Mouse (Mus musculus) hindbrain, embryonic 15.5 days (tissue): ENCODE measurements around the gene Klc3. TPM values are rescaled to one million over a fixed set of nuclear protein-coding genes. Genes with fewer than 3 reads are reported as not detected.

ENCODE experiments used
- ATAC-seq: fragments of 200-750 bp; cut with Nextera tagmentation; 2 replicates; pipeline ENCODE4 v1.8.0; 2017; ENCODE audit warnings: low read depth, moderate number of reproducible peaks, moderate TSS enrichment; ENCODE audit not compliant: low FRiP score
- H3K27ac ChIP-seq: fragments of 300-500 bp; sonication (generic); replicated peaks from 2 replicates; pipeline ENCODE4 v1.5.1; 2015; ENCODE audit warnings: mild to moderate bottlenecking, inconsistent platforms
- H3K27me3 ChIP-seq: fragments of 300-500 bp; sonication (generic); 2 replicates; pipeline ENCODE4 v1.6.1; 2015; ENCODE audit warnings: control low read depth, inconsistent platforms
- H3K36me3 ChIP-seq: fragments of 300-500 bp; sonication (generic); 2 replicates; pipeline ENCODE4 v1.6.1; 2015; ENCODE audit warnings: control low read depth, inconsistent platforms
- H3K4me1 ChIP-seq: fragments of 300-500 bp; sonication (generic); replicated peaks from 2 replicates; pipeline ENCODE4 v1.6.1; 2015; ENCODE audit warnings: control low read depth, inconsistent platforms
- H3K4me2 ChIP-seq: fragments of 300-500 bp; sonication (generic); 2 replicates; pipeline ENCODE4 v1.6.1; 2015; ENCODE audit warnings: moderate library complexity, mild to moderate bottlenecking, inconsistent platforms
- H3K4me3 ChIP-seq: fragments of 300-500 bp; sonication (generic); 2 replicates; pipeline ENCODE4 v1.5.1; 2015; ENCODE audit warnings: mild to moderate bottlenecking, inconsistent platforms
- H3K9ac ChIP-seq: fragments of 300-500 bp; sonication (generic); 2 replicates; pipeline ENCODE4 v1.6.1; 2015; ENCODE audit warnings: inconsistent platforms
- H3K9me3 ChIP-seq: fragments of 300-500 bp; sonication (generic); 2 replicates; pipeline ENCODE4 v1.6.1; 2016; ENCODE audit warnings: control low read depth, inconsistent platforms
- WGBS: fragments of 180-500 bp; shearing (Covaris S2); methylation state at CpG from one replicate; pipeline ENCODE4 v1.1.7; 2015; 5-methylcytosine and 5-hydroxymethylcytosine counted together
- microRNA counts: library from miRNA; unstranded; fragments of <30 nt; microRNA quantifications from one replicate; lab custom pipeline; 2016
- microRNA-seq: library from miRNA; unstranded; fragments of <30 nt; microRNA quantifications from one replicate; pipeline ENCODE4, GENCODE M21; 2016
- polyA plus RNA-seq: library from polyadenylated mRNA; unstranded; fragments of >200 nt; fragmentation: Nextera tagmentation; extraction: Ambion mirVana; gene quantifications from 2 replicates; pipeline ENCODE4 v1.2.1, GENCODE M21; 2015

The Klc3 gene
- polyA plus RNA-seq, 1 experiment from 2014 or later, result 2.1 TPM

GRCm38 (mm10) chr7:19357381-19358375 lies 46.2 kb downstream of the Klc3 start:
- H3K4me1 ChIP-seq, result peaks cover 34% of the 10 kb centered on the region
- H3K4me3 ChIP-seq, result peak overlapping the region; percentile 82; the same call in 1 of the 2 replicates
- 91% methylated on average over 25 of the region's 25 CpGs for WGBS
- H3K27ac ChIP-seq, result no peak overlapping the region
- no peaks in the 10 kb centered on the region for H3K9me3 ChIP-seq
- H3K27me3 ChIP-seq, result peaks cover 11% of the 10 kb centered on the region
- H3K4me2 ChIP-seq, result peak overlapping the region; percentile 96
- ATAC-seq, result no peak
- peaks cover 31% of the 10 kb centered on the region for H3K36me3 ChIP-seq
- no peak overlapping the region for H3K9ac ChIP-seq

GRCm38 (mm10) chr7:19356311-19356710 lies 47.6 kb downstream of the Klc3 start:
- no peak overlapping the region for H3K4me3 ChIP-seq
- H3K4me2 ChIP-seq, result no peak overlapping the region
- no peak overlapping the region for H3K9ac ChIP-seq
- H3K36me3 ChIP-seq, result peaks cover 44% of the 10 kb centered on the region
- no peaks in the 10 kb centered on the region for H3K9me3 ChIP-seq
- no peak for ATAC-seq
- no peak overlapping the region for H3K27ac ChIP-seq
- 72% methylated on average over 10 of the region's 10 CpGs for WGBS
- H3K4me1 ChIP-seq, result peaks cover 22% of the 10 kb centered on the region
- H3K27me3 ChIP-seq, result peaks cover 3% of the 10 kb centered on the region; the same call in 1 of the 2 replicates

GRCm38 (mm10) chr7:19354991-19355390 lies 48.9 kb downstream of the Klc3 start:
- Histone ChIP-seq H3K36me3 (peaks cover 49% of the 10 kb centered on the region), H3K9ac (no peak overlapping the region)
- WGBS, result 93% methylated on average over 5 of the region's 5 CpGs

GRCm38 (mm10) chr7:19350221-19350620 lies 53.7 kb downstream of the Klc3 start:
- no peaks in the 10 kb centered on the region for H3K9me3 ChIP-seq
- no peaks in the 10 kb centered on the region for H3K27me3 ChIP-seq
- peaks cover 13% of the 10 kb centered on the region for H3K4me1 ChIP-seq
- H3K4me2 ChIP-seq, result no peak overlapping the region
- no peak overlapping the region for H3K4me3 ChIP-seq
- peaks cover 45% of the 10 kb centered on the region for H3K36me3 ChIP-seq
- ATAC-seq, result no peak
- no peak overlapping the region for H3K27ac ChIP-seq
- WGBS, result 96% methylated on average over 8 of the region's 8 CpGs
- H3K9ac ChIP-seq, result no peak overlapping the region

More at GRCm38 (mm10) chr7:19354991-19355390, 48.9 kb downstream of the Klc3 start:
- Histone ChIP-seq H3K4me3 (no peak overlapping the region), H3K9me3 (no peaks in the 10 kb centered on the region), H3K4me2 (no peak overlapping the region), H3K27me3 (no peaks in the 10 kb centered on the region), H3K27ac (no peak overlapping the region), H3K4me1 (peaks cover 10% of the 10 kb centered on the region)
- ATAC-seq, result no peak

- H3K4me2 ChIP-seq, result no peak overlapping the region
- peaks cover 37% of the 10 kb centered on the region for H3K36me3 ChIP-seq
- no peak overlapping the region for H3K9ac ChIP-seq
- WGBS, result 91% methylated on average over 13 of the region's 13 CpGs
- no peaks in the 10 kb centered on the region for H3K27me3 ChIP-seq
- H3K27ac ChIP-seq, result no peak overlapping the region
- H3K4me3 ChIP-seq, result no peak overlapping the region
- H3K9me3 ChIP-seq, result no peaks in the 10 kb centered on the region
- no peak for ATAC-seq
- peaks cover 18% of the 10 kb centered on the region for H3K4me1 ChIP-seq
Observed at GRCm38 (mm10) chr7:19349188-19349915, 54.6 kb downstream of the Klc3 start.

- H3K27me3 ChIP-seq, result 0 out of 2 replicates have a peak, but pooled peaks cover 14% of the 10 kb centered on the region
- H3K4me1 ChIP-seq, result peaks cover 49% of the 10 kb centered on the region
Observed at GRCm38 (mm10) chr7:19344938-19345471, 58.9 kb downstream of the Klc3 start.

More at GRCm38 (mm10) chr7:19344938-19345471, 58.9 kb downstream of the Klc3 start:
- Histone ChIP-seq H3K9ac (peak overlapping the region; percentile 77), H3K36me3 (peaks cover 13% of the 10 kb centered on the region; the same call in 1 of the 2 replicates), H3K9me3 (no peaks in the 10 kb centered on the region), H3K27ac (peak overlapping the region; percentile 89), H3K4me2 (peak overlapping the region; percentile 89), H3K4me3 (peak overlapping the region; percentile 82)
- peak; percentile 96 for ATAC-seq
- WGBS, result 1% methylated on average over 31 of the region's 31 CpGs

MicroRNA genes within 50 kb of the gene (microRNA counts, 519-probe panel; counts per million panel counts)
- not detected for microRNA mmu-miR-343 (lab: Ali Mortazavi, UCI)

Small RNA genes within 50 kb of the gene (microRNA-seq; reads per million reads assigned to microRNA genes)
- gene Mir343, result not detected

Other genes with a start within 250 kb of the Klc3 start
- 2.1 TPM in 2 replicates for gene Gipr, start 238.0 kb downstream of the Klc3 start, polyA plus RNA-seq
- gene Eml2, start 227.7 kb downstream of the Klc3 start, polyA plus RNA-seq, result 8.2 and 8.8 TPM in 2 replicates
- gene Gpr4, start 191.6 kb downstream of the Klc3 start, polyA plus RNA-seq, result 2.7 and 3.8 TPM in 2 replicates
- gene Opa3, start 175.8 kb downstream of the Klc3 start, polyA plus RNA-seq, result 38.5 and 41.8 TPM in 2 replicates
- 41.5 and 42.1 TPM in 2 replicates for gene Vasp, start 132.3 kb downstream of the Klc3 start, polyA plus RNA-seq
- gene Ppm1n, start 124.0 kb downstream of the Klc3 start, polyA plus RNA-seq, result 0.96 and 1.2 TPM in 2 replicates
- gene Rtn2, start 121.5 kb downstream of the Klc3 start, polyA plus RNA-seq, result 112 and 130 TPM in 2 replicates
- gene Fosb, start 94.1 kb downstream of the Klc3 start, polyA plus RNA-seq, result 0.08 and 0.14 TPM in 2 replicates
- gene Ercc1, start 59.3 kb downstream of the Klc3 start, polyA plus RNA-seq, result 84.8 and 88.9 TPM in 2 replicates
- 21.2 and 22.5 TPM in 2 replicates for gene Cd3eap, start 44.6 kb downstream of the Klc3 start, polyA plus RNA-seq
- 2.6 and 3.0 TPM in 2 replicates for gene Ppp1r13l, start 44.4 kb downstream of the Klc3 start, polyA plus RNA-seq
- gene Ercc2, start 22.1 kb downstream of the Klc3 start, polyA plus RNA-seq, result 23.8 and 24.4 TPM in 2 replicates
- gene Ckm, start 672 bp upstream of the Klc3 start, polyA plus RNA-seq, result 0.23 and 1.4 TPM in 2 replicates
- gene Mark4, start 54.7 kb upstream of the Klc3 start, polyA plus RNA-seq, result 18.4 and 18.7 TPM in 2 replicates
- 0.76 and 0.82 TPM in 2 replicates for gene Exoc3l2, start 59.2 kb upstream of the Klc3 start, polyA plus RNA-seq
- 4.5 and 4.8 TPM in 2 replicates for gene Bloc1s3, start 104.3 kb upstream of the Klc3 start, polyA plus RNA-seq
- gene Trappc6a, start 104.3 kb upstream of the Klc3 start, polyA plus RNA-seq, result 39.4 and 41.4 TPM in 2 replicates
- 1.1 and 1.2 TPM in 2 replicates for gene Nkpd1, start 113.7 kb upstream of the Klc3 start, polyA plus RNA-seq
- 42.5 and 46.6 TPM in 2 replicates for gene Ppp1r37, start 159.0 kb upstream of the Klc3 start, polyA plus RNA-seq
- 0.19 and 0.47 TPM in 2 replicates for gene Zfp296, start 173.2 kb upstream of the Klc3 start, polyA plus RNA-seq
- gene Gemin7, start 173.5 kb upstream of the Klc3 start, polyA plus RNA-seq, result 152 TPM in 2 replicates
- 56.0 and 60.7 TPM in 2 replicates for gene Clasrp, start 200.4 kb upstream of the Klc3 start, polyA plus RNA-seq
- 7.0 and 7.2 TPM in 2 replicates for gene Relb, start 225.3 kb upstream of the Klc3 start, polyA plus RNA-seq